21 mouse cellular contexts compared by ENCODE assay signal in genomic region chr2:17187822-17188221, GRCm38 (mm10).
A peak's percentile ranks its signal among the peaks of the same experiment; 100 is the strongest.
DNase-seq lines count a peak whose midpoint lies in the region; ATAC-seq and TF ChIP-seq lines count a peak whose summit lies in the region.
"Had no signal": no experiment of that assay in that cellular context is flagged by ENCODE, and none has a peak within 500 bp of the region (broad histone marks: within the 10 kb centered on the region; RNA-seq: fewer than 3 reads in every experiment).

No protein-coding gene starts in this region.

- TF ChIP-seq EP300 in stomach, postnatal 0 days (optimal IDR thresholded peaks at IDR 0.05) = no peak

- WGBS in forebrain, embryonic 13.5 days = 66% methylated on average over 1 of the region's 1 CpGs
- WGBS in forebrain, embryonic 11.5 days = 57% methylated on average over 1 of the region's 1 CpGs
- 63% methylated on average over 1 of the region's 1 CpGs for WGBS in kidney, postnatal 0 days
- 56% methylated on average over 1 of the region's 1 CpGs for WGBS in stomach, postnatal 0 days

- TF ChIP-seq CTCF in kidney, postnatal 0 days (IDR thresholded peaks at IDR 0.05; ENCODE audit: low read depth) = peak; percentile 54
- peak; percentile 40 for TF ChIP-seq CTCF in stomach, postnatal 0 days (IDR thresholded peaks at IDR 0.05; ENCODE audit: low read depth)

- no peak overlapping the region for H3K9ac ChIP-seq in forebrain, embryonic 13.5 days
- H3K9ac ChIP-seq in forebrain, embryonic 11.5 days (ENCODE audit: low read length) = no peak overlapping the region
- no peak overlapping the region for H3K9ac ChIP-seq in kidney, postnatal 0 days (ENCODE audit: low read depth, low read length)
- H3K9ac ChIP-seq in stomach, postnatal 0 days (ENCODE audit: low read length) = no peak overlapping the region
- H3K9ac ChIP-seq: hindbrain, embryonic 15.5 days; liver, embryonic 13.5 days; stomach, embryonic 15.5 days had no signal

- peak; percentile 36; the same call in 1 of the 2 replicates for ATAC-seq in forebrain, embryonic 13.5 days
- no peak for ATAC-seq in forebrain, embryonic 11.5 days (replicated peaks; ENCODE audit: low FRiP score)
- no peak for ATAC-seq in kidney, postnatal 0 days (replicated peaks; ENCODE audit: low FRiP score, low read depth)
- no peak for ATAC-seq in stomach, postnatal 0 days (ENCODE audit: low FRiP score, low TSS enrichment)
- ATAC-seq: forebrain, embryonic 16.5 days had no signal

- DNase-seq in forebrain, embryonic 11.5 days (ENCODE audit: low spot score) = no peak
- DNase-seq in kidney, postnatal 0 days (ENCODE audit: low spot score) = peak; percentile 39
- DNase-seq in kidney, adult 18-20 months = no peak
- peak; percentile 27 for DNase-seq in retina, embryonic 14.5 days (ENCODE audit: low spot score)
- DNase-seq in retina, postnatal 1 day = no peak
- DNase-seq in stomach, postnatal 0 days (ENCODE audit: low spot score) = no peak
- no peak for DNase-seq in c-Kit-positive CD71-positive TER-119-positive erythroid progenitor cells, embryonic 14.5 days (ENCODE audit: low spot score)
- DNase-seq: adrenal gland, adult 8-10 months; cerebellum, adult 9-10 months; gastrocnemius, postnatal 10 days; heart, postnatal 14 days; kidney, adult 2 months; kidney, postnatal 25 days; liver, embryonic 13.5 days; right cerebral cortex, postnatal 14 days; thymus, postnatal 14 days had no signal

- H3K4me2 ChIP-seq in forebrain, embryonic 13.5 days = no peak overlapping the region
- no peak overlapping the region for H3K4me2 ChIP-seq in forebrain, embryonic 11.5 days (ENCODE audit: low read depth, low read length, severe bottlenecking)
- no peak overlapping the region for H3K4me2 ChIP-seq in kidney, postnatal 0 days (ENCODE audit: low read length)
- H3K4me2 ChIP-seq in stomach, postnatal 0 days (replicated peaks; ENCODE audit: low read depth) = no peak overlapping the region
- H3K4me2 ChIP-seq: hindbrain, embryonic 15.5 days; liver, embryonic 13.5 days; stomach, embryonic 15.5 days had no signal

- H3K27ac ChIP-seq in forebrain, embryonic 13.5 days = no peak overlapping the region
- no peak overlapping the region for H3K27ac ChIP-seq in forebrain, embryonic 11.5 days (ENCODE audit: low read depth, low read length)
- no peak overlapping the region for H3K27ac ChIP-seq in kidney, postnatal 0 days
- no peak overlapping the region for H3K27ac ChIP-seq in stomach, postnatal 0 days (replicated peaks)
- H3K27ac ChIP-seq: embryonic facial prominence, embryonic 10.5 days; hindbrain, embryonic 15.5 days; liver, embryonic 13.5 days; stomach, embryonic 15.5 days had no signal

- H3K4me1 ChIP-seq in forebrain, embryonic 13.5 days = no peaks in the 10 kb centered on the region
- no peaks in the 10 kb centered on the region for H3K4me1 ChIP-seq in forebrain, embryonic 11.5 days (replicated peaks; ENCODE audit: control insufficient read depth, insufficient read depth, low read length)
- no peaks in the 10 kb centered on the region for H3K4me1 ChIP-seq in kidney, postnatal 0 days (replicated peaks; ENCODE audit: insufficient read depth, low read length)
- no peaks in the 10 kb centered on the region for H3K4me1 ChIP-seq in stomach, postnatal 0 days (replicated peaks; ENCODE audit: control insufficient read depth, insufficient read depth)
- H3K4me1 ChIP-seq: embryonic facial prominence, embryonic 10.5 days; hindbrain, embryonic 15.5 days; liver, embryonic 13.5 days; stomach, embryonic 15.5 days had no signal

- no peaks in the 10 kb centered on the region for H3K36me3 ChIP-seq in forebrain, embryonic 13.5 days (ENCODE audit: poor library complexity, severe bottlenecking)
- no peaks in the 10 kb centered on the region for H3K36me3 ChIP-seq in forebrain, embryonic 11.5 days (ENCODE audit: control insufficient read depth, insufficient read depth, low read length)
- H3K36me3 ChIP-seq in kidney, postnatal 0 days (ENCODE audit: insufficient read depth, low read length) = no peaks in the 10 kb centered on the region
- no peaks in the 10 kb centered on the region for H3K36me3 ChIP-seq in stomach, postnatal 0 days (ENCODE audit: control insufficient read depth, insufficient read depth, low read length)
- H3K36me3 ChIP-seq: embryonic facial prominence, embryonic 10.5 days; hindbrain, embryonic 15.5 days; liver, embryonic 13.5 days; stomach, embryonic 15.5 days had no signal

- no peak overlapping the region for H3K4me3 ChIP-seq in forebrain, embryonic 13.5 days
- no peak overlapping the region for H3K4me3 ChIP-seq in forebrain, embryonic 11.5 days (ENCODE audit: low read depth, low read length)
- no peak overlapping the region for H3K4me3 ChIP-seq in kidney, postnatal 0 days (replicated peaks; ENCODE audit: low read depth, low read length)
- H3K4me3 ChIP-seq in stomach, postnatal 0 days (ENCODE audit: low read depth, low read length) = no peak overlapping the region
- H3K4me3 ChIP-seq: embryonic facial prominence, embryonic 10.5 days; hindbrain, embryonic 15.5 days; liver, embryonic 13.5 days; stomach, embryonic 15.5 days had no signal

- H3K9me3 ChIP-seq in forebrain, embryonic 13.5 days (replicated peaks) = no peaks in the 10 kb centered on the region
- no peaks in the 10 kb centered on the region for H3K9me3 ChIP-seq in forebrain, embryonic 11.5 days (ENCODE audit: control insufficient read depth, low read length)
- H3K9me3 ChIP-seq in kidney, postnatal 0 days (replicated peaks; ENCODE audit: low read length) = no peaks in the 10 kb centered on the region
- no peaks in the 10 kb centered on the region for H3K9me3 ChIP-seq in stomach, postnatal 0 days (ENCODE audit: control insufficient read depth, low read length)
- H3K9me3 ChIP-seq: embryonic facial prominence, embryonic 10.5 days; hindbrain, embryonic 15.5 days; liver, embryonic 13.5 days; stomach, embryonic 15.5 days had no signal

- H3K27me3 ChIP-seq in forebrain, embryonic 13.5 days = no peaks in the 10 kb centered on the region
- no peaks in the 10 kb centered on the region for H3K27me3 ChIP-seq in forebrain, embryonic 11.5 days (ENCODE audit: control insufficient read depth, insufficient read depth, low read length)
- H3K27me3 ChIP-seq in kidney, postnatal 0 days (ENCODE audit: insufficient read depth, low read length) = no peaks in the 10 kb centered on the region
- no peaks in the 10 kb centered on the region for H3K27me3 ChIP-seq in stomach, postnatal 0 days (ENCODE audit: control insufficient read depth, insufficient read depth, low read length)
- H3K27me3 ChIP-seq: hindbrain, embryonic 15.5 days; liver, embryonic 13.5 days; stomach, embryonic 15.5 days had no signal

Comparison
In these comparisons a context has a peak if more than half of its experiments do, and no peak if none do; other contexts are left out.
1. DNase-seq: peak in kidney, postnatal 0 days (single experiment) and retina, embryonic 14.5 days (single experiment); none in forebrain, embryonic 11.5 days (single experiment), kidney, adult 18-20 months (single experiment), retina, postnatal 1 day (single experiment), stomach, postnatal 0 days (single experiment) and c-Kit-positive CD71-positive TER-119-positive erythroid progenitor cells, embryonic 14.5 days (single experiment).